Mouse (Mus musculus) right cerebral cortex, postnatal 14 days (tissue): Measurements from ENCODE around the gene Prkce.
"Not testable (repeated sequence)": the region's sequence is repeated elsewhere in the genome, so short reads cannot be mapped to it uniquely, and the experiment has no call there.

Source experiments
- DNase-seq: peaks from one replicate; pipeline ENCODE4 v3.0.0; 2022

Gene Prkce

DNA sequence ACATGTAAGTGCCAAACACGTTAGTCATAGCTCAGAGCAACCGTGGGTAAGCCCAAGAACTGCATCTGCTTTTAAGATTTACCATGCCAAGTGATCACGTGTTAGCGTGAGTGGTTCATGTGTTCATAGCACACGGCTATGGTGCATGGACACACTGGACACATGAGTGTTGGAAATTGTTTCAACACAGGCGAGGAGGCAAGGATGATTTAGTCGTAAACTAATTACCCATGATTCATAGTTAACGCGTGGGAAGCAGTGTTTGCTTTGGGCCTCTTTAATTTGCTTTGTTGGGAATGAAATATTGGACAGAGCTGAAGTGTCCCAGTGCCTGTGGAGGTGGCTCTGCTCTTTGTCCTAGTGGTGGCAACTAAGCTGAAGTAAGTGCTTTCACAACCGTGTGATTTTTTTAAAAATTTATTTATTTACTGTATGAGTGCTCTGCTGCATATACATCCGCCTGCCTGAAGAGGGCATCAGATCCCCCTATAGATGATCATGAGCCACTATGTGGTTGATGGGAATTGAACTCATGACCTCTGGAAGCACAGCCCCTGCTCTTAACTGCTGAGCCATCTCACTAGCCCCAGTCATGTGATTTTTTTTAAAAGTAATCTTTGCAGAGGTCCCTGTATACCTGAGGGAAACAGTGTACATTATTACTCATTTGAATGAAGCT, 290.9 kb downstream of the Prkce start:
- no peak for DNase-seq

DNA sequence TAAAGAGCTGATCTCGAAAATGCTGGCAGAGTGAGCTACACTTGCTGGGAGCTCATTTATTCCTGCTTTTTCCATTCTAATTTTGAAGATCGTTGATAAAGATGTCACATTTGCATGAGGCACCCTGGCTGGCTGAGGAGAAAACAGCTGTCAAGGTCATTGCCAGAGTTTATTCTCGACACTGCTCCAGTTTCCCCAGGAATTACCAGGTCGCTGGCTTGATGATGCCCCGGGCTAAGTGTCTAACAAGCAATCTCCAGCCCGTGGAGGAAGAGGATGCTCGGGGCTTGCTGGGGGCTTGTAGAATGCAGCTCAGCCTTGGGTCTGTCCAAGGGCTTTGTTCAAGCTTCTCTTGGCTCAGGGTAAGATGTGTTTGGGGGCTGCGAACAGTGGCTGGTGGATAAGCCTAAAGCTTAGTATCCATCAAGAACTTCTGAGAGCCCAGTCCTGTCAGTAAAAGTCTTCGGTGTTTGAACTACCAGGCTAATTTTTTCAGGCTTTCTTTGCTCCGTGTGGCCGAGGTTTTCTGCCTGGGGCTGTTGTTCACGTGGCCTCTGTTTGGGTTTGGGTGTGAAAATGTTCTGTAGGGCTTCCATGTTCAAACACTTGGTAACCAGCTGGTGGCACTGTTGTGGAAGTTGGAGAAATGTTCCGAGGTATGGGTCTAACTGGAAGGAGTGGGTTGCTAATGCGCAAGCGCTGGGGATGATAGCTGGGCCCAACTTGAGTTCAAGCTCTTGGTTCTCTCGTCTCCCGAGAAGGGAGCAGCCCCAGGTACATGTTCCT, 293.3 kb downstream of the Prkce start:
- DNase-seq: no peak

DNA sequence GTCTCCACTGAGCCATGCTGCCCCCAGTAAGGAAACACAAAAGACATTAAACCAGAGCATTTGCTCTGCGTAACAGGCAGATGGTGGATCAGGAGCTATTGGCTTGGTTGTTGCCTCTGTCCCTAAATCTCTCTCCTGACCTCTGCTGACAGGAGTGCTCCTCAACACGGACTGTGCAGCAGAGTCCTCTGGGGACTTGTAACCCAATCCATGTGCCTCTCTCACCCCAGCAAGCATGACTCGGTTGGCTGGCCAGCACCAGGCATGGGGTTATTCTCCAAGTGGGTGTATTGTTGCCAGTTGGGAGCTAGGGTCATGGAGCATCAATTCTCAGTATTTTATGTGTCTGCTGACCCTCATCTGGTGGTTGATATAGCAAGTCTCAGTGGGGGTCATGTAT, 295.8 kb downstream of the Prkce start:
- DNase-seq: no peak

DNA sequence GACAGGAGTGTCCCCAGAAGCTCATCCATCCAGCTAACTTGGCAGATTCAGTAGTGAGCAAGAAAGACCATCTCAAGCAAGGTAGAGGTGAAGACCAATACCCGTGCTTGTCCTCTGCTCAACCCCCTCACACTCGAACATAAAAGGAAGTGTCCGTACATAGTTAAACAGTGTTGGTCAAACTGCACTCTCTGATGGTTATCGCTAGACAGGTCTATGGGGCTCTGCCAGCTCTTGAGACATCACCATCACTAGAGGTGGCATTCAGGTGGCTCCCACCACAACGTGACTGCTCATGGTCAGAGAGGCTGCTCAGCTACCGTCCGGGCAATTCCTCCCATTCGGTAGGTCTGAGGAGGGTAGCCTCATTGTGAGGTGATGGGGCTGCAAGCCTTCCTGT, 296.6 kb downstream of the Prkce start:
- DNase-seq: no peak

DNA sequence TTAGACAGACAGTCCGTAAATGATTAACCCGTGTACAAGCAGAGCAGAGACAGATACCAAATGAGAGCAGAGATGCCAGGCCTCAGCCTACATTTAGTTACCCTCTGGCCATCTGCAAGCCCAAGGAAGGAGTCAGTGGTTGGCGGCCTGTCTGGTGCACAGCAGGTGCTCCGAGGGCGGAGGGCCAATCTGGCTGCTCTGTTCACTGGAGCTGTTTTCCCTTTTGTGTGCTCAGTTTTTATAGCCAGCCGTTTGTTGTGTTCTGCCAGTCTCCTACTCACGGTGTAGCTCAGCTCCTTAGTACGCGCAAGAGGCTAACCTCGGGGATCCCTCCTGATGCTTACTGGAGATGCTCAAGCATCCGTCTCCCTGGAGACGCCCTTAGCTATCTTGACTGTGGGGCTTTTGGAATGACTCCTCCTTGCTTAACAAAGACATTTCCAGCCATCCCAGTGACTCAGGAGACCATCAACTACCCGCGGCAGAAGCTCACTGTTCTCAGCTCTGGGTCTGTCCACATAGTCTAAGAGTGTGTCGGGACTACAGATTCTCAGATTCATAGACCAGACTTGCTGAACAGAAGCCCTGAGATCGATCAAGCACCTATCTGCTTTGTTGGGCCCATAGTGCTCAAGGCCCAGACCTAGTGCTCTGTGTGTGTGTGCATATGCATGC, 297.2 kb downstream of the Prkce start:
- no peak for DNase-seq

DNA sequence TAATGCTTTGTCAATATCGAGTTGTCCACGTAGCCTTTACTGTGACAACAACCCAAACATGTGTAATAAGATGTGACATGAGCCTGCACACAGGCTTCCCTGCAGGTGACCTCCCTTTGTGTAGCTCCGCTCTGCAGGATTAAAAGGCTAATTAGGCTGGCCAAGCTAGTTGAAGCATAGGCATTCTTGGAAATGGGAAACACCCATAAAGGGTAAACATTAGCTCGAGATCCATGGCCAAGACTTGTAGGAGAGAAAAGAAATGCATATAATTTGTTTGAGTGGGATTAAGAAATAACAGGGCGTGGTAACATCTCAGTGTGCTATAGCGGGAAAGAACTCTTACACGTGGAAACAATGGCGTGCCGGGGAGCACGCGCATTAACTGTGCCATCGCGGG, 298.3 kb downstream of the Prkce start:
- DNase-seq: no peak

DNA sequence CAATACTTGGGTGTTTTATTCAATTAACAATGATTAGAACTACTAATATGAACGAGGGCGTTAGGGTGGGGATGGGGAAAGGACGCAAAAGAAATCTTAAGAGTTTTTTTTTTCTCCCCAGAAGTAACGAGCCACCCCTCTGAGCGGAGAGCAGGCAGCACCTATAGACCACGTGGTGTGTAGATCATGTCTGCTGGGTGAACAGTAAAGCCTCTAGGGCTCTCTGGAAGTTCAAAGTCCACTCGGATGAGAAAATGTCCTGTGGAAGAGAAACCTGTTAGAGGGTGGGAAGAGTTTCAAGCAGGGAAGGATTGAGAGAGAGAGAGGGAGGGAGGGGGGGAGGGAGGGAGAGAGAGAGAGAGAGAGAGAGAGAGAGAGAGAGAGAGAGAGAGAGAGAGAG, 298.8 kb downstream of the Prkce start:
- no peak for DNase-seq

DNA sequence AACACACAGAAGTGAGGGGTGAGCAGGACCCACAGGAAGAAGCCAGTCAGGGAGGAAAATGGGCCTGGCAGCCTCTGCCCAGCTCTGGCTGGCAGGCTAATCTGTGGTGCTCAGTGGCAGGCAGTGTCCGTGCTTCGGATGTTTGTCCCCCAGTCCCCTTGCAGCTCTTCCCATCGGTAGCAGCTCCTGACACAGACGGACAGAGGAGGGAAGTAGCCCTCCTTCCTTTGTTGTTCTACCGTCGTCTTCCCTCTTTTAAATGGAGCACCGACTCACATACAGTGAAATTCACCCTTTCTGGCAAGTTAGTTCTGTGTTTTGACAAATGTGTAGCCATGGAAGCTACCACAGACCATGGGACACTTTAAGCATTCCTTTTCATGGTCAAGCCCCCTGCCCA, 299.3 kb downstream of the Prkce start:
- DNase-seq: no peak

DNA sequence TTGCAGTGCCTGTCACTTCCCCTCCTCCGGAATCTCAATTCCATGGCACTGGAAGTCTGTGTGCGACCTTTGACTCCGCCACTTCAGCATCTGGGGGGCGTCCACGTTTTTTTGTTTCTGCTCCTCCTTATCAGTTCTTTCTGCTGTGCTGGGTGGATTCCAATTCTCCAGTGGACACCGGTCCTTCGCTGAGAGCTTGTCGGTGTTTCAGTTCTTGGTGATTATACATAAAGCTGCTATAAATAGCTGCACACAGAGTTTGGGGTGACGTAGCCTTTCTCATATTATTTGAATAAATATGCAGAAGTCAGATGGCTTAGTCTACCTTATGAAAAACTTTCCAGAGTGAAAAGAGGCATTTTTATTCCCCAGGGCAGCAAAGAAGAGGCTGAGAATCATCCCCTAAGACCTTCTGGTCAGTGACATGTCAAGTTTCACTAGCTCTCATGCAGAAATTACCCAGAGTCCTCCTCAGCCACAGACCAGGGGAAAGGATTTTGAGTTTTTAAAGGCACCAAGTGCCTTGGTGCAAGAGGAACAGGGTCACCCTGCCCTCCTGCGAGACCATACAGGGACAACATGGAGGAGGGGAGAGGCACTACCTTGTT, 299.8 kb downstream of the Prkce start:
- no peak for DNase-seq

DNA sequence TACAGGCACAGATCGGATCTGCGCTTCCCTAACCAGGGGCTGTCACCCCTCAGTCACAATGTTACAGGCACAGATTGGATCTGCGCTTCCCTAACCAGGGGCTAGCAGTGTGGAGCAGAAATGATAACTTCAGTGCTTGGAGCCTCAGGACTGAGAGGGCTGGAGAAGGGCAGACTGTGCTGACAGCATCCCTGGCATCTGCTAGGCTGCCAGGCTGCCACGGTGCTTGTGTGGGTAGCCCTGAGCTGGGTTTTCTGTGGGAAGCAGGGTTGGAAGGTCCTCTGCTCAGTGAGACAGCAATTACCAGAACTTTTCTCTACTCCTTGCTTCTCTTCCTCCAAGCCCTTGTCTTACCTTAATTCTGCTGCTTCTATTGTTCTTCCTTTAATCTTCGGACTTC, 300.4 kb downstream of the Prkce start:
- DNase-seq: no peak

DNA sequence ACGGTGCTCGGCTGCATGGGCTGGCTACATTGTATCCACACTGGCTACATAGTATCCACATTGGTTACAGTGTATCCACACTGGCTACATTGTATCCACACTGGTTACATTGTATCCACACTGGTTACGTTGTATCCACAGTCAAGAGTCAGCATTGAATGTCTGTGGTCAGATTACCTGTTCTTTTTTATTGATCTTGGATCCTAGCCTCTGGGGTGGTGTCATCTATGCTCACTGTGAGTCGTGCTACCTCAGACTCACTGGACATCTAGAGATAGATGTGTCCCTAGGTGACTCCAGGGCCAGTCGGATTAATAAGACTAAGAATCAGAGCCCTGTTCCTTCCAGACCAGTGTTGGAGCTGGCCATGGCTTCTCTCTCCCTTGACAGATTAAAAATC, 302.6 kb downstream of the Prkce start:
- DNase-seq: no peak

DNA sequence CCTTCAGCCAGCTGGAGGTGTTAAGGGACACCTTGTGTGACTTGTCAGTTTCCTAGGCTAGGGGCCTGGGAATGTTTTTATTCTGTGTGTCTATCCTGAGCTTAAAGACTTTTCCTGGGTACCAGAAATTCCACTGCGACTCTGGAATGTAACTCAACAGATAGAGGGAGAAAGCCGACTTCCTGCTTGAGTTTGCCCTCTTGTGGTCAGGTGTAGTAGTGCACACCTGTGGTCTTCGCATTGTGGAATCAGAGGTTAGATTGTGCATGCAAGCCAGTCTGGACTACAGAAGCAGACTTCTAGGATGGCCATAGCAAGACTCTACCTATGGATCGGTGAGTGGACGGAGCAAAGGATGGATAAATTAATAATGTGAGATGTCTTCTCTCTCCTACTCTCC, 304.1 kb downstream of the Prkce start:
- peak; percentile 35 for DNase-seq

DNA sequence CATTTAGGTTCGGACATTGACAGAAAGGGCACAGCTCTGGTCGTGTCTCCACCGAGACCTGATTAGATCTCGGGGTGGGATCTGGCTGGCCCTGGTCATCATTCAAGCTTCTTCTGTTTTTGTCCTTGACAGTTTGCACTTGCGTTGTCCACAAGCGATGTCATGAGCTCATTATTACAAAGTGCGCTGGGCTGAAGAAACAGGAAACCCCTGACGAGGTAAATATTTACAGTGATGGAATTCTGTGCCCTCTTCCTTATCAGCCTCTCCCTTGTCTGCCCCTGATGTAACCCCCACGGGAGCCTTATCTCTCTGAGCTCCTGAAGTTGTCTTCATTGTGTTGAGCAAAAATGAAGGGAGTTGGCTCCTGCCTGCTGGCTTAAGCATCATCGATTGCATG, 309.1 kb downstream of the Prkce start:
- no peak for DNase-seq

DNA sequence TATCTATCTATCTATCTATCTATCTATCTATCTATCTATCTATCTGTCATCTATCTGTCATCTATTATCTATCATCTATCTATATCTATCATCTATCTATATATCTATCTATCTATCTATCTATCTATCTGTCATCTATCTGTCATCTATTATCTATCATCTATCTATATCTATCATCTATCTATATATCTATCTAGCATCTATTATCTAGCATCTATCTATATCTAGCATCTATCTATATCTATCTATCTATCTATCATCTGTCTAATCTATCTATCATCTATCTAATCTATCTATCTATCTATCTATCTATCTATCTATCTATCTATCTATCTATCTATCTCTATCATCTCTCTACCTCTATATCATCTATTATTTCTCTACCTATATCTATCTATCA, 309.8 kb downstream of the Prkce start:
- DNase-seq: not testable (repeated sequence)

DNA sequence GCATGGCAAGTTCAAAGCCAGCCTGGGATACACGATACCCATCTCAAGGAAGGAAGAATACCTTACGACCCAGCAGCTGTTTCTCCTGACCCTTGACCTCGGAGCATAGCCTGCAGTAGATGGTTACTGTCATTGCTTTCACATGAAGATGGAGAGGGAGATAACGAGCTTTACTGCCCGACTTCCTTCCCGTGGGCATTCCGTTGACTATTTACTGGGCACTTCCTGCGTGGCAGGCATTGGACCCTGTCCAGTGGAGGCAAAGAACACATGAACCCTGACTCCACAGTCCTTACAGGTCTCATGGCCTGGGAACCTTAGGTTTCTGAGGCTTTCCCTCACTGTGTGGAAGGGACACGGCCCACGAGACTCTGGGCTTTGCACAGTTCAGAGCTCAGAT, 311.8 kb downstream of the Prkce start:
- DNase-seq: no peak

DNA sequence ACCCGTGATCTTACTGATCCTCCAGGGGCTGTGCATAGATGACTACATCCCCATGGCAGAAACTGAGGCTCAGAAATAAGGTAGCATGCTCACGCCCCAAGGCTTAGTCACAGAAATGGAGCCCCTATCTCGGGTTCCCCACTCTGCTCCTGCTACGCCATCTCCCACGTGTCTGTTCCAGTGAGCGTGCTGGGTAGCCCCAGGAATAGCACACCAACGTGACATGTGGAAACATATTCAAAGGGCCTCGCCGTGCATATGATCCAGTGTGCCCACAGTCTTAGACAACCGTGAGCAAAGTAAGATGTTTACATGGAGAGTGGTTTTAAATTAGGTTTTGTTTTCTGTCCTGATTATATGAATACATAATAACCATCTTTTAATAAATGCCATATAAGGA, 315.1 kb downstream of the Prkce start:
- no peak for DNase-seq

DNA sequence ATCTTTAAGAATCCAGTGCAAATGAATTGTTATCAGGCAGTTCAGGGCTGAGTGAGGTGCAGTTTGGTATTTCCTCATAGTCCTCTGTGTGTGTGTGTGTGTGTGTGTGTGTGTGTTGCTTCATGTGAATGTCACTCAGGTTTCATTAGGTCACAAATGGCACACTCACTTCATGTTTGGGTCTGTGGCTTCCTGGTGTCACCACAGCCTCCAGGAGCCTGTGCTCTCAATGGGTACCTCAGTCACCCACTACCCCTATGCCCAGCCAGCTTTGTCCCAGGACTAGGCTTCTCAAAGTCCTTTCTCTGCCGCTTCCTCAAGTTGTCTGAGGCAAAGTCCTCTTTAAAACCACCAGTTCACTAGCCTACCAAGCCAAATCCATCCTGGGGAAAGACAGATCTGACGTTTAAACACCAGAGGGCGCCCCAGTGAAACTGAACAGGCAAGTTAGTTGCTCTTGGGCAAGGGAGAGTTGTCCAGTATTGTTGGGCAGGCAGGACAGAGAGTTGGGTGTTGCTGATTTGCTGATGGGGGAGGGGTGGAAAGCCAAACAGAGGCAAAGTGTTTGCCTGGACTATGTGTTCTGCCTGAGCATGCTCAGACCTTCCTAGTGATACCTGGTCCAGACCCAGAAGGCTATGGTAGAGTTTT, 316.6 kb downstream of the Prkce start:
- peak; percentile 78 for DNase-seq

DNA sequence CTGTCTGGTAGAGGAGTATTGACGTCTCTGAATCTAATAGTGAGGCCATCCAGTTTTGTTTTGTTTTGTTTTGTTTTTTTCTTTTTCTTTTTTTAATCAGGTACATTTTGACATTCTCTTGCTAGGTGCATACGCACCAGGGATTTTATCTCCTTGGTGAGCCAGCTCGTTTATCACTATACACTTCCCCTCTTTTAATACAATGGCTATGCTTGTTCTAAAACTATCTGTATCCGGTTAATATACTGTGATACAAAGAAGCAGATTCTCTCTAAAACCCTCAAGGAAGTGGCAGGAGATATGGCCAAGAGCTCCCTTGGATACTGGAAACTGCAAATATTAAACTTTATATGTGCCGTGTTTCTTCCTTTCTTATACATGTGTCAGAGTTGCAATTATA, 319.1 kb downstream of the Prkce start:
- no peak for DNase-seq

DNA sequence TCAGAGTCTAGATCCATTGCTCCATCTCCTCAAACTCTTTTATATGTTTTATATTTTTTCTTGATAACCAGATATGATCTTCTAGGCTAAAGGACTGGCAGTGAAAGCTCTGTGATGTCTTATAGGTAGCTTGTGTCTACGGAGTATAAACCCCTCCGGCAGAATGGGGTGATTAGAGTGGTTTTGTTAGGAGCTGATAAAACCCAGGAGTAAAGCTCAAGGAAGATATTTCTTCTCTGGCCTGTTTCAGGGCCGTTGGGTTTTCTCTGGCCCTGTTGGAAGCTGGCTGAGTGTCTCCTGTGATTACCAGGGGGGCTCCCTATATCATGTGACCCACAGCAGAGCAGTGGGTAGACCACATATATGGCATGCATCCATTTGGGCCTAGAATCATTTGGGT, 319.9 kb downstream of the Prkce start:
- DNase-seq: no peak

DNA sequence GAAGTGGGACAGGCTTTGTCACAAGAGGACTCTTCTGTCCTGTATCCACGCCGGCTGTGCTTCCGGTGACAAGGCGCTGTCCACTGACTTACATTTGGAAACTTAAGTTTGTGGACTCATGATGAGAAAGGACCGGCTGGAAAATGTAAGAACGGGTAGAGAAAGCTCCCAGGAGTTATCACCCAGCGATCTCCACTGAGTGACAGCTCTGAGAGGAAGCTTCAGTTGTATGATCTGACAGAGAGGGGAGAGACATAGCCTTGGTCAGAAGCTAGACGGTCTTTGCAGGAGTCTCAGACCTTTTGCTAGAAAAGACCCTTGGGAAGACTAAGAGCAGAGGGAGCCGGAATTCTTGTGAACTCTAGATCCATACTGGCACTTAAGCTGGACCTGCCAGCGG, 322.2 kb downstream of the Prkce start:
- DNase-seq: no peak

DNA sequence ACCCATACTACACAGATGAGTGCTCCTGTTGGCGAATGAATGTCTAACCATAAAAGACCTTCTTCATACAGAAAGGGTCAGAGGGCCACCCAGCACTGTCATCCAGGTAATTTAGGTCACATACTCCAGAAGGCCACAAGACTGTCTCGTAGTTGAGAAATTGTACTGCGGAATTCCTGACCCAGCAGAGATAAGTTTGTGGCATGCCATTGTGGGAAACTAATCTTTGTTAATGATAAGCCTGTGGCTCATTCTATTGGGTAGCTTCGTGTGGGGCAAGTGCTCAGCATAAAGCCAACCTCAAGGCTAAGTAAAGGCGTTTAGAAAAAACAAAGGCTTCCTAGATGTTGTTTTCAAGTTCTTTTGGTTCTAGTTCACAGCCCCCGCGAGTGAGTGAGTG, 324.8 kb downstream of the Prkce start:
- DNase-seq: no peak

DNA sequence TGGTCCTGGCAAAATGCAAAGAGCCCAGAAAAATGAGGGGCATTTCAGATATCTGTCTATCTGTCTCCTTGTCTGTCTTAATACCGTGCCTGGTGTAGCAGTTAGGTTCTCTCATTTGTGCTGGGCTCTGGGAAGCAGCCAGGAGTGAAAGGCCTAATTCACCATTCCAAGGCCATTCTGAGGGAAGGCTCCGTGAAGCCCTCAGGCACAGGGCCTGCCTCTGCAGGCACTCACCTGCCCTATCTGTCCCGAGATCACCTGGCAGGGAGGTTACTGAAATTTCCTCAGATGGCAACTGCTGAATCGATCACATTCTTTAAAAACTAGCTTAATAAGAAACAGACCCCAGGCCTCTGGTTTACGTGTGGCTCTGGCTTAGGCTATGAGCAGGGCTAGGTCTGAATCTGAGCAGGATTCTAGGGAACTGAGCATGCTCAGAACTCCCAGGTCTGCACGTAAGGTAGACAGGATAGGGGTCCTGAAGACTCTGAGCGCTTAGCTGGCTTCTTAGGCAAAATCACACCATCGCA, 326.4 kb downstream of the Prkce start:
- no peak for DNase-seq

DNA sequence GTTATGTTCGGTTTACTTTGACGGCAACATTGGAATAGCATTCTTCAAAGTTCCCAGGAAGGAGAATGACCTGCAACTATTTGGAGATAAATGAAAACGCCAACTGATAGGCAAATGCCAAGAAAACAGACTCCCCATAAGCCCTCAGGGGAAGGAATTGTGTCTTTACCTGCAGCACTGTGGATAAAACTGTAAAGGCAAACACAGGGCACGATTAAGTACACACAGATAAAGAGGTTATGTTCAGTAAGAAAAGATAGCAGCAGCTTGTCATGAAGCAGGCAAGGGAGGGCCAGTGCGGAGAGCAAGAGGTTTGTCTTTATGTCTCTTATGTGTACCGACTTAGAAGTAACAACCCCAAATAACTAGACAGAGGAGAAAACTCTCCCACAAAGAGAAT, 326.9 kb downstream of the Prkce start:
- DNase-seq: no peak
